Mouse (Mus musculus): ENCODE data around the gene Tfap2a.

Tfap2a gene

GRCm38 (mm10) chr13:40738196-40738880 is at the start of gene Tfap2a:
Gene Tfap2a (minus strand): TSS chr13:40738376.
- no peak for DNase-seq (ENCODE audit: low read depth, low spot score)

GRCm38 (mm10) chr13:40784202-40784771 is 46.1 kb upstream of the Tfap2a start:
- no peak for DNase-seq (ENCODE audit: low read depth, low spot score)

- DNase-seq (ENCODE audit: low read depth, low spot score), result no peak
Measured at GRCm38 (mm10) chr13:40757995-40758394, 19.8 kb upstream of the Tfap2a start.

- no peak for DNase-seq (ENCODE audit: low read depth, low spot score)
Measured at GRCm38 (mm10) chr13:40756356-40756755, 18.2 kb upstream of the Tfap2a start.

GRCm38 (mm10) chr13:40754091-40754490 is 15.9 kb upstream of the Tfap2a start:
- DNase-seq (ENCODE audit: low read depth, low spot score), result no peak

- no peak for DNase-seq (ENCODE audit: low read depth, low spot score)
Measured at GRCm38 (mm10) chr13:40751889-40752288, 13.7 kb upstream of the Tfap2a start.

- DNase-seq (ENCODE audit: low read depth, low spot score), result no peak
Measured at GRCm38 (mm10) chr13:40749603-40749905, 11.4 kb upstream of the Tfap2a start.

GRCm38 (mm10) chr13:40748785-40749602 is 10.8 kb upstream of the Tfap2a start:
- no peak for DNase-seq (ENCODE audit: low read depth, low spot score)

GRCm38 (mm10) chr13:40744111-40744805 is 6.1 kb upstream of the Tfap2a start:
- no peak for DNase-seq (ENCODE audit: low read depth, low spot score)

GRCm38 (mm10) chr13:40743221-40743620 is 5.0 kb upstream of the Tfap2a start:
- no peak for DNase-seq (ENCODE audit: low read depth, low spot score)

- DNase-seq (ENCODE audit: low read depth, low spot score), result no peak
Measured at GRCm38 (mm10) chr13:40741841-40742550, 3.8 kb upstream of the Tfap2a start.

- no peak for DNase-seq (ENCODE audit: low read depth, low spot score)
Measured at GRCm38 (mm10) chr13:40741436-40741835, 3.3 kb upstream of the Tfap2a start.

GRCm38 (mm10) chr13:40740727-40741360 is 2.7 kb upstream of the Tfap2a start:
- no peak for DNase-seq (ENCODE audit: low read depth, low spot score)

- no peak for DNase-seq (ENCODE audit: low read depth, low spot score)
Measured at GRCm38 (mm10) chr13:40739901-40740300, 1.7 kb upstream of the Tfap2a start.

GRCm38 (mm10) chr13:40739121-40739650 is 1.0 kb upstream of the Tfap2a start:
- DNase-seq (ENCODE audit: low read depth, low spot score), result no peak

- DNase-seq (ENCODE audit: low read depth, low spot score), result no peak
Measured at GRCm38 (mm10) chr13:40737761-40738160, 415 bp downstream of the Tfap2a start.

- DNase-seq (ENCODE audit: low read depth, low spot score), result no peak
Measured at GRCm38 (mm10) chr13:40737099-40737498, 1.1 kb downstream of the Tfap2a start.

- DNase-seq (ENCODE audit: low read depth, low spot score), result no peak
Measured at GRCm38 (mm10) chr13:40736107-40736780, 1.9 kb downstream of the Tfap2a start.

- no peak for DNase-seq (ENCODE audit: low read depth, low spot score)
Measured at GRCm38 (mm10) chr13:40735416-40736106, 2.6 kb downstream of the Tfap2a start.
